Mouse (Mus musculus): Measurements from ENCODE around the gene Desi1.

The Desi1 gene

GRCm38 (mm10) chr15:81966062-81966829 is 67.4 kb downstream of the Desi1 start:
- WGBS = 78% methylated on average over 14 of the region's 14 CpGs

- WGBS = 65% methylated on average over 4 of the region's 4 CpGs
Observed at GRCm38 (mm10) chr15:81964980-81965545, 68.6 kb downstream of the Desi1 start.

- 71% methylated on average over 1 of the region's 1 CpGs for WGBS
Observed at GRCm38 (mm10) chr15:81964262-81964661, 69.4 kb downstream of the Desi1 start.

- 5% methylated on average over 8 of the region's 8 CpGs for WGBS
Observed at GRCm38 (mm10) chr15:81961078-81961451, 72.6 kb downstream of the Desi1 start.

- under 1% methylated on average over 77 of the region's 77 CpGs for WGBS
Observed at GRCm38 (mm10) chr15:81960171-81961077, 73.2 kb downstream of the Desi1 start, which contains the start of gene Pmm1. Pmm1 (minus strand) TSS chr15:81960930.

GRCm38 (mm10) chr15:81958906-81959305 is 74.8 kb downstream of the Desi1 start:
- WGBS = 55% methylated on average over 3 of the region's 3 CpGs

- 48% methylated on average over 11 of the region's 11 CpGs for WGBS
Observed at GRCm38 (mm10) chr15:81957598-81957997, 76.1 kb downstream of the Desi1 start.

- 25% methylated on average over 8 of the region's 8 CpGs for WGBS
Observed at GRCm38 (mm10) chr15:81956457-81956856, 77.2 kb downstream of the Desi1 start.

- 94% methylated on average over 15 of the region's 15 CpGs for WGBS
Observed at GRCm38 (mm10) chr15:81955414-81955813, 78.2 kb downstream of the Desi1 start.

- WGBS = 93% methylated on average over 6 of the region's 6 CpGs
Observed at GRCm38 (mm10) chr15:81954716-81955115, 78.9 kb downstream of the Desi1 start.

GRCm38 (mm10) chr15:81954151-81954583 is 79.5 kb downstream of the Desi1 start:
- 71% methylated on average over 9 of the region's 9 CpGs for WGBS

- 71% methylated on average over 4 of the region's 4 CpGs for WGBS
Observed at GRCm38 (mm10) chr15:81952310-81952709, 81.4 kb downstream of the Desi1 start.

GRCm38 (mm10) chr15:81951159-81951558 is 82.5 kb downstream of the Desi1 start:
- 68% methylated on average over 9 of the region's 9 CpGs for WGBS

- 88% methylated on average over 5 of the region's 5 CpGs for WGBS
Observed at GRCm38 (mm10) chr15:81950716-81951115, 82.9 kb downstream of the Desi1 start.

GRCm38 (mm10) chr15:81949476-81950131 is 84.1 kb downstream of the Desi1 start:
- WGBS = 71% methylated on average over 11 of the region's 11 CpGs

- WGBS = 82% methylated on average over 10 of the region's 10 CpGs
Observed at GRCm38 (mm10) chr15:81949076-81949475, 84.6 kb downstream of the Desi1 start.

- WGBS = 36% methylated on average over 9 of the region's 9 CpGs
Observed at GRCm38 (mm10) chr15:81943176-81943749, 90.4 kb downstream of the Desi1 start.
